Mouse (Mus musculus) neural tube, embryonic 13.5 days (tissue): ENCODE measurements around the gene 9930104L06Rik. TPM values are rescaled to one million over a fixed set of nuclear protein-coding genes. Genes with fewer than 3 reads are reported as not detected.

Experiments
- ATAC-seq: fragments of 200-750 bp; cut with Nextera tagmentation; 2 replicates; pipeline ENCODE4 v1.8.0; 2017; ENCODE audit warnings: low read depth, mild to moderate bottlenecking, moderate TSS enrichment, moderate library complexity
- H3K27ac ChIP-seq: fragments of 300-500 bp; sonication (generic); replicated peaks from 2 replicates; pipeline ENCODE4 v1.5.1; 2015; ENCODE audit warnings: moderate library complexity, mild to moderate bottlenecking, inconsistent platforms
- H3K27me3 ChIP-seq: fragments of 300-500 bp; sonication (generic); 2 replicates; pipeline ENCODE4 v1.6.1; 2015; ENCODE audit warnings: mild to moderate bottlenecking, inconsistent platforms
- H3K36me3 ChIP-seq: fragments of 300-500 bp; sonication (generic); 2 replicates; pipeline ENCODE4 v1.6.1; 2015; ENCODE audit warnings: mild to moderate bottlenecking, inconsistent platforms
- H3K4me1 ChIP-seq: fragments of 300-500 bp; sonication (generic); replicated peaks from 2 replicates; pipeline ENCODE4 v1.6.1; 2015; ENCODE audit warnings: inconsistent platforms
- H3K4me2 ChIP-seq: fragments of 300-500 bp; sonication (generic); 2 replicates; pipeline ENCODE4 v1.6.1; 2015; ENCODE audit warnings: inconsistent platforms, mild to moderate bottlenecking, moderate library complexity
- H3K4me3 ChIP-seq: fragments of 300-500 bp; sonication (generic); 2 replicates; pipeline ENCODE4 v1.5.1; 2015; ENCODE audit warnings: mild to moderate bottlenecking, inconsistent platforms
- H3K9ac ChIP-seq: fragments of 300-500 bp; sonication (generic); 2 replicates; pipeline ENCODE4 v1.6.1; 2015; ENCODE audit warnings: moderate library complexity, mild to moderate bottlenecking, inconsistent platforms
- H3K9me3 ChIP-seq: fragments of 300-500 bp; sonication (generic); 2 replicates; pipeline ENCODE4 v1.6.1; 2016; ENCODE audit warnings: inconsistent platforms
- WGBS: fragments of 180-500 bp; shearing (Covaris S2); methylation state at CpG from one replicate; pipeline ENCODE4 v1.1.7; 2015; 5-methylcytosine and 5-hydroxymethylcytosine counted together
- polyA plus RNA-seq: library from polyadenylated mRNA; unstranded; fragments of >200 nt; fragmentation: Nextera tagmentation; extraction: Ambion mirVana; gene quantifications from 2 replicates; pipeline ENCODE4 v1.2.1, GENCODE M21; 2015

The 9930104L06Rik gene
- polyA plus RNA-seq, 1 experiment from 2014 or later, result 17.1 TPM

DNA sequence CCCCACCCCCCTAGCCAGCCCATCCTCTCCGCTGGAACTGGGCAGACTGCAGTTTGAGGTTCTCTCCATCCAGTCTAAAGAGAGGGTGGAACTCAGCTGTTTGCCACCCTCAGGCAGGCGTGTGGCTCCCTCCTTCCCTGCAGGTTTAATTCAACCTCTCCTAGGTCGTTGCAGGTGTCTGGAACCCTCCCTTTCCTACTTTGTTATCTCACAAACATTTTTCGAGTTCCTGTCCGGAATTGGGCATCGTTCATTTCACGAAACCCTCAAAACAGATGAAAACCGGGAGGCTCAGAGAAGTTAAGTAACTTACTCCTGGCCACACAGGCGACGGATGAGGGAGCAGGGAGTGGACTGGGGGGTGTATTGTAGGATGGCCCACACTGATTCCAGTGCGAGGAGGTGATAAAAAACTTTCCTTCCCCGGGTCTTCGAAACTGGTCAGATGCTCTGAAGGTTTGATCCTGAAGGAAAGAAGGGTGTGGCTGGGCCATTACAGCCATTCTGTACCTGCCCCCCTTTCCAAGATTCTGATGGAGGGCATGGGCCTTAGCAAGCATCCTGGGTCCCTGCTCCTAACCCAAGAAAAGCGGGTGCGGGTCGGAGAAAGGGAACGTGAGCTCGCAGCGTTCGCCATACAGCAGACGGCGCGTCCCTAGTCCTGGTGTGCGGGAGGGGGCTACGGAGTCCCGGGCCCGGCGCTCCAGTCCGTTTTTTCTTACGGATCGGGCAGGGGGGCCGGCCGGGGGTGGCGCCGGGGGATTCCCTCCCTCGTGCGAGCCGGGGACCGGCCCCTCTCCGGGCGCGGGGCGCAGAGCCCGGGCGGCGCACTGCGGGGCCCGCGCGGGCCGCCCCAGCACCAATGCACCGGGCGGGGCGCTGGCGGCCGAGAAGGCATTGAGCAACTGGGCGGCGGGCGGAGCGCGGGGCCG lies 49.1 kb downstream of the 9930104L06Rik start, which contains the start of gene Rspo1:
Gene Rspo1, plus strand, starts transcription at position 760 of the 932 bp plus-strand sequence.
- WGBS, result 1% methylated on average over 39 of the region's 62 CpGs
- no peak within 1 kb of the TSS for H3K27ac ChIP-seq
- peak within 1 kb of the TSS; percentile 55 for H3K4me2 ChIP-seq
- H3K4me3 ChIP-seq, result peak within 1 kb of the TSS; percentile 36
- 0 out of 2 replicates have a peak, but pooled peaks have one; percentile 32 for ATAC-seq
- H3K9ac ChIP-seq, result peak within 1 kb of the TSS; percentile 58
- peaks cover 98% of the 10 kb centered on the region for H3K27me3 ChIP-seq
- no peaks in the 10 kb centered on the region for H3K9me3 ChIP-seq
- no peaks in the 10 kb centered on the region for H3K36me3 ChIP-seq
- peaks cover 40% of the 10 kb centered on the region for H3K4me1 ChIP-seq

DNA sequence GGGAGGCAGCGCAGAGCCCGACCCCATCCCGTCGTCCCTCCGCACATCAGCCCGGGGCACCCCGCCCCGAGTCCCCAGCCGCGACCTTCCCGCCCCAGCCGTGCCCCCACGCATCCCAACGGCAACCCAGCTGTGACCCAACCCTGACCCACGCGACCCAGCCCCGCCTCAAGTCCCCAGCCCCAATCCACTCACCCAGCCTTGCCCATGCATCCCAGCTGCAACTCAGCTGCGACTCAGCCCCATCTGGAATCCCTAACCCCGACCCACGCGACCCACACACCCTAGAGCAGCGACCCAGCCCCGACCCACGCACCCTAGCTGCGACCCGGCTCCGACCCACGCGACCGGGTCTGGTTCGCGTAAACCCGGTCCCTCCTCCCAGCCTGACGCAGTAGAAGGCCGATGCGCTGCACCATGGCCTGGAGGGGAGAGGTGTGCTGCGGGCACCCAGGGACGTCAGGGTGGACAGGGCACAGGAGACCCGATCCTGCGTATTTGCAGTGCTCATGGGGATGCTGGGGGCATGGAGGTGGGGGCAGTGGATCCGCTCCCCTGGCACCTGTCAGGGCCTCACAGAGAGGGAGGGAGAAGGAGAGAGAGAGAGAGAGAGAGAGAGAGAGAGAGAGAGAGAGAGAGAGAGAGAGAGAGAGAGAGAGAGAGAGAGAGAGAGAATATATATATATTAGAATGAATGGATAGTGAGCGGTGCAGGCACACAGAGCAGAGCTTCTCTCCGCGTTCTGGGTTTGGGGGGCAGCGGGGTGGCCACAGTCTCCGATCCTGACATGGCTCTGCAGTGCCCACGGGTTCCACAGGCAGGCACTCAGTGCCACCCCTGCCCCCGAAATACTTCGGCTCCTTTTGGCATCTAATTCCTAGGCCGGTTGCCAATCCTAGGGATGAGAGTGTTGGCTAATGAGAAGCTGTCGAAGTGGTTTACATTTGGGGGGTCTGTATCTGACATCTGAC lies 50.2 kb downstream of the 9930104L06Rik start:
- no peaks in the 10 kb centered on the region for H3K9me3 ChIP-seq
- H3K9ac ChIP-seq, result peak overlapping the region; percentile 58
- peaks cover 40% of the 10 kb centered on the region for H3K4me1 ChIP-seq
- peak overlapping the region; percentile 36 for H3K4me3 ChIP-seq
- 2% methylated on average over 51 of the region's 51 CpGs for WGBS
- H3K27ac ChIP-seq, result no peak overlapping the region
- no peak for ATAC-seq
- peak overlapping the region; percentile 55 for H3K4me2 ChIP-seq
- H3K27me3 ChIP-seq, result peaks cover 99% of the 10 kb centered on the region
- H3K36me3 ChIP-seq, result no peaks in the 10 kb centered on the region

DNA sequence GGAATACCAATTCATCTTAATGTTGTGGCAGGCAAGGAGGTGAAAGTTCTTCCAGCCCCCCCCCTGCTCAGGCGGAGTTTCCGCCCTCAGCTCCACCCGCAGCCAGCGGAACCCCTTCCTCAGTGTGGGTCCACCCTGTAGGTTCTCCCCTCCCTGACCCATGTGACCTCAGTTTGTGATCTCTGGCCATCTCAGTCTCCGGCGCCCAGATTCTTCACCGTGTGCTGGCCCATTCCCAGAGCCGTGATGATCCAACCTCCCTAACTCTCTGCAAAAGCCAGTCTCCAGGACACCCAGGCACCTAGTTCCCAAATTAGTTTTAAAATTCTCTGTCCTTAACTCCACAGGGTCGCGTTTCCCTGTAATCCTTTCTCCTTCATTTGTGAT lies 50.9 kb downstream of the 9930104L06Rik start:
- Histone ChIP-seq H3K4me3 (no peak overlapping the region), H3K27me3 (peaks cover 92% of the 10 kb centered on the region), H3K27ac (no peak overlapping the region), H3K9me3 (no peaks in the 10 kb centered on the region), H3K4me2 (no peak overlapping the region), H3K36me3 (no peaks in the 10 kb centered on the region), H3K4me1 (peaks cover 40% of the 10 kb centered on the region), H3K9ac (no peak overlapping the region)
- 5% methylated on average over 10 of the region's 10 CpGs for WGBS
- ATAC-seq, result 0 out of 2 replicates have a peak, but pooled peaks have one; percentile 19

DNA sequence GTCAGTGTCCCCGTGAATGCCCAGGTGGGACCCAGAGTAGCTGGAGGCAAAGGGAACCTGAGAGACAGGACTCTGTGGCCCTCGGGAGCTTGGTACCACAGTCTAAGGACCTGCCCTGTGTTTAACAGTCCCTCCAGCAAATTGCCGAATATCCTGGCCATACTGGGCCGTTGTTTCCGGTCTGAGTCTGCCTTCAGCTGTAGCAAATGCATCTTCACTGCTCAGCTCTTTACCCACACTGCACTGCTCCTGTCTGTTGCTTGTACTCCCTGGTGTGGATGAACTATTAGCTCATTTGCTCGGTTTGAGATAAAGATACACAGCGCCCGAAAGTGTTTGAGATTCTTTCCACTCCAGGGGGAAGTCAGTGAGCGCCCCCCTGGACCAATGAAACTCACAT lies 51.5 kb downstream of the 9930104L06Rik start:
- Histone ChIP-seq H3K9ac (no peak overlapping the region), H3K36me3 (no peaks in the 10 kb centered on the region), H3K4me2 (peak overlapping the region; percentile 13; the same call in 1 of the 2 replicates), H3K27me3 (peaks cover 85% of the 10 kb centered on the region), H3K4me1 (peaks cover 40% of the 10 kb centered on the region), H3K27ac (no peak overlapping the region), H3K9me3 (no peaks in the 10 kb centered on the region), H3K4me3 (no peak overlapping the region)
- 23% methylated on average over 9 of the region's 9 CpGs for WGBS
- no peak for ATAC-seq

DNA sequence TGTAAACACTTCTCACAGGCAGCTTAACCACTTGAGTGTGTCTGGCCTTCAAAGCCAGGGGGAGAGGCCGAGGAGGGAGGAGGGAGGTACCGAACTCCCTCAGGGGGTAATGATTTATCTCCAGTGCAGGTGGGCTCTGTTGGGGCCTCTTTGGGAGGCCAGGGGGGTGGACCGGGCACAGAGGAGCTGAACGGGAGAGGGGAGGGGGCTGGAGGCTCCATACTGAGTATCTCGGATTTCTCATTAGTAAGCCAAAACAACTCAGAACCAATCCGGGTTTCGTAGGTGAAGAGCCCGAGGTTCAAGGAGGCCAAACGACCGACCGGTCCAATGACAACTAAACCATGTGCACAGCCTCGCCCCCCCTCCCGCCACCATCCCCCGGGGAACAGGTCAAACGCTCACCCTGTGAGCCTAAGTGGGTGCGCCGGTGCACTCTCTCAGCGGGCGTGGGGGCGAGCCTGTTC lies 53.0 kb downstream of the 9930104L06Rik start:
- 2% methylated on average over 20 of the region's 20 CpGs for WGBS

DNA sequence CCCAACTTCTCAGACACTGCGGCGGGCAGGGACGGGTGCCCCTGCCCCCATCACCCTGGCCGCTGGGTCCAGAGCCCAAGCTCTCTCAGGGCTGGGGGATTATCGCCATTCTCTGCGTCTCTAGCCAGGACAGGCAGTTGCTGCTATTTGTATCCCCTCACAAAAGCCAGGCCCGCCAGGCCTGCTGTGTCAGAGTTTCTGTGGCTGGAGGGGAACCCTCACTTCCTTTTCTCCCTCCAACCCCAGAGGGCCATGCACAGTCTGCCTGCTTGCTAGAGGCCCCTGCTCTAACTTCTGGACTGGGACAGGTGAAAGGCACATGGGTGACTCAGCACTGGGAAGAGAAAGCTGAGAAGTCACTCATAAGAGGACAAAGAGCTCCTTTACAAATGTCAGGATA lies 53.5 kb downstream of the 9930104L06Rik start:
- Histone ChIP-seq H3K4me3 (no peak overlapping the region), H3K4me2 (peak overlapping the region; percentile 9; the same call in 1 of the 2 replicates), H3K9me3 (no peaks in the 10 kb centered on the region), H3K4me1 (peaks cover 33% of the 10 kb centered on the region), H3K9ac (0 out of 2 replicates have a peak overlapping the region, but pooled peaks have one; percentile 36), H3K27me3 (peaks cover 66% of the 10 kb centered on the region), H3K27ac (no peak overlapping the region), H3K36me3 (no peaks in the 10 kb centered on the region)
- WGBS, result 3% methylated on average over 7 of the region's 7 CpGs
- no peak for ATAC-seq

More for the DNA sequence above, 53.0 kb downstream of the 9930104L06Rik start:
- peak overlapping the region; percentile 9; the same call in 1 of the 2 replicates for H3K4me2 ChIP-seq
- no peak overlapping the region for H3K4me3 ChIP-seq
- ATAC-seq, result no peak; the same call in 1 of the 2 replicates
- H3K4me1 ChIP-seq, result peaks cover 35% of the 10 kb centered on the region
- no peaks in the 10 kb centered on the region for H3K9me3 ChIP-seq
- no peak overlapping the region for H3K27ac ChIP-seq
- H3K9ac ChIP-seq, result 0 out of 2 replicates have a peak overlapping the region, but pooled peaks have one; percentile 36
- H3K27me3 ChIP-seq, result peaks cover 71% of the 10 kb centered on the region
- no peaks in the 10 kb centered on the region for H3K36me3 ChIP-seq

Other genes starting within 250 kb of the 9930104L06Rik start
- gene Utp11, start 243.4 kb upstream of the 9930104L06Rik start, polyA plus RNA-seq, result 49.2 and 54.2 TPM in 2 replicates
- 2.6 and 2.9 TPM in 2 replicates for gene Fhl3, start 236.3 kb upstream of the 9930104L06Rik start, polyA plus RNA-seq
- gene Sf3a3, start 222.3 kb upstream of the 9930104L06Rik start, polyA plus RNA-seq, result 101 and 115 TPM in 2 replicates
- 23.6 and 29.1 TPM in 2 replicates for gene Inpp5b, start 195.2 kb upstream of the 9930104L06Rik start, polyA plus RNA-seq
- gene Mtf1, start 134.9 kb upstream of the 9930104L06Rik start, polyA plus RNA-seq, result 11.7 and 12.2 TPM in 2 replicates
- 39.6 and 46.6 TPM in 2 replicates for gene Yrdc, start 86.4 kb upstream of the 9930104L06Rik start, polyA plus RNA-seq
- gene 1110065P20Rik, start 85.9 kb upstream of the 9930104L06Rik start, polyA plus RNA-seq, result 74.9 and 80.2 TPM in 2 replicates
- gene Maneal, start 74.9 kb upstream of the 9930104L06Rik start, polyA plus RNA-seq, result 8.2 and 10.0 TPM in 2 replicates
- 4.7 and 5.3 TPM in 2 replicates for gene Epha10, start 56.1 kb upstream of the 9930104L06Rik start, polyA plus RNA-seq
- gene Cdca8, start 2.3 kb downstream of the 9930104L06Rik start, polyA plus RNA-seq, result 30.1 and 38.2 TPM in 2 replicates
- 1.5 and 1.7 TPM in 2 replicates for gene Rspo1, start 49.4 kb downstream of the 9930104L06Rik start, polyA plus RNA-seq
- 91.6 and 94.2 TPM in 2 replicates for gene Gnl2, start 79.5 kb downstream of the 9930104L06Rik start, polyA plus RNA-seq
- 0.54 and 0.63 TPM in 2 replicates for gene Dnali1, start 128.7 kb downstream of the 9930104L06Rik start, polyA plus RNA-seq
- 23.8 and 27.9 TPM in 2 replicates for gene Snip1, start 129.6 kb downstream of the 9930104L06Rik start, polyA plus RNA-seq
- gene Meaf6, start 148.1 kb downstream of the 9930104L06Rik start, polyA plus RNA-seq, result 150 and 151 TPM in 2 replicates
- 0.18 and 0.29 TPM in 2 replicates for gene Zc3h12a, start 190.8 kb downstream of the 9930104L06Rik start, polyA plus RNA-seq